Mouse (Mus musculus) lung, adult 2 months (tissue): ENCODE data around the gene Cldn10.

Experiments used
- CTCF ChIP-seq: fragments of 200-500 bp; IDR thresholded peaks from 2 replicates; pipeline ENCODE4 v1.5.1; 2011; ENCODE audit warnings: mild to moderate bottlenecking, low read length, control low read depth; ENCODE audit not compliant: insufficient read depth
- POLR2A ChIP-seq: fragments of 200-500 bp; IDR thresholded peaks from 2 replicates; pipeline ENCODE4 v1.6.1; 2011; ENCODE audit warnings: low read depth, mild to moderate bottlenecking, control low read depth, low read length, borderline replicate concordance; ENCODE audit errors: extremely low read depth

GRCm38 (mm10) chr14:118907592-118907991, 119.9 kb downstream of the Cldn10 start:
- TF ChIP-seq POLR2A (no peak), CTCF (no peak)
